Mouse (Mus musculus) heart, postnatal 10 days (tissue): ENCODE data around the gene Larp4b. TPM values are rescaled to one million over a fixed set of nuclear protein-coding genes. Genes with fewer than 3 reads are reported as not detected.

Experiments used
- DNase-seq, 2 experiments: peaks; one replicate each; pipeline ENCODE4 v3.0.0; 2021
- intact Hi-C: fragments of 180-260 bp; cut with DNase I; formaldehyde crosslinking; loops from one replicate; pipeline ENCODE4 v1.15.1; 2025
- total RNA-seq, 2 experiments: library from RNA; stranded (reverse); gene quantifications; 2 replicates each; pipeline ENCODE4 v1.2.3; 2021

The Larp4b gene
- total RNA-seq, 2 experiments from 2014 or later: 78.4 to 81.5 TPM

- intact Hi-C loops: no loop called here
- DNase-seq: no peak
These were observed 129.2 kb downstream of the Larp4b start for GRCm38 (mm10) chr13:9222761-9223405.

Other genes starting within 250 kb of the Larp4b start
- gene Wdr37, start 222.0 kb upstream of the Larp4b start, total RNA-seq: 10 to 100 TPM; 39.0 to 39.8 TPM
- gene Idi1, start 208.4 kb upstream of the Larp4b start, total RNA-seq: 1 to 10 TPM; 7.9 TPM
- not detected for gene Gm9745, start 145.7 kb upstream of the Larp4b start, total RNA-seq
- not detected for gene Idi2, start 141.0 kb upstream of the Larp4b start, total RNA-seq
- gene Gtpbp4, start 97.8 kb upstream of the Larp4b start, total RNA-seq: 10 to 100 TPM; 40.1 to 41.0 TPM
- gene Dip2c, start 182.6 kb downstream of the Larp4b start, total RNA-seq: 10 to 100 TPM; 53.8 to 62.2 TPM